8 mouse cellular contexts compared by ENCODE assay signal in genomic region chr9:86745926-86746581, GRCm38 (mm10). TPM values are rescaled to one million over a fixed set of nuclear protein-coding genes. Genes with fewer than 3 reads are reported as not detected.
DNase-seq lines count a peak whose midpoint lies in the region; ATAC-seq and TF ChIP-seq lines count a peak whose summit lies in the region.

No protein-coding gene starts in this region.

- ATAC-seq in embryonic facial prominence, embryonic 13.5 days (ENCODE audit: insufficient number of reproducible peaks, insufficient read depth, low FRiP score, low TSS enrichment, low read depth): 0 out of 2 replicates have a peak, but pooled peaks have one; percentile 22
- peak; percentile 79 for ATAC-seq in kidney, embryonic 15.5 days (replicated peaks; ENCODE audit: low FRiP score)
- peak; percentile 66 for ATAC-seq in limb, embryonic 13.5 days (ENCODE audit: low FRiP score, low read depth)

- no peak overlapping the region for H3K27ac ChIP-seq in embryonic facial prominence, embryonic 13.5 days
- H3K27ac ChIP-seq in heart, embryonic 10.5 days: no peak overlapping the region
- no peak overlapping the region for H3K27ac ChIP-seq in kidney, embryonic 15.5 days
- no peak overlapping the region for H3K27ac ChIP-seq in limb, embryonic 13.5 days

- H3K36me3 ChIP-seq in embryonic facial prominence, embryonic 13.5 days: no peaks in the 10 kb centered on the region
- H3K36me3 ChIP-seq in heart, embryonic 10.5 days: no peaks in the 10 kb centered on the region
- H3K36me3 ChIP-seq in kidney, embryonic 15.5 days: no peaks in the 10 kb centered on the region
- no peaks in the 10 kb centered on the region for H3K36me3 ChIP-seq in limb, embryonic 13.5 days
- no peaks in the 10 kb centered on the region for H3K36me3 ChIP-seq in myocyte (ENCODE audit: control insufficient read depth, insufficient read depth)

- peaks cover 21% of the 10 kb centered on the region for H3K4me1 ChIP-seq in embryonic facial prominence, embryonic 13.5 days
- H3K4me1 ChIP-seq in heart, embryonic 10.5 days: peaks cover 16% of the 10 kb centered on the region
- H3K4me1 ChIP-seq in kidney, embryonic 15.5 days: peaks cover 10% of the 10 kb centered on the region
- peaks cover 25% of the 10 kb centered on the region for H3K4me1 ChIP-seq in limb, embryonic 13.5 days

- WGBS in embryonic facial prominence, embryonic 13.5 days: 22% methylated on average over 13 of the region's 13 CpGs
- WGBS in heart, embryonic 10.5 days: 33% methylated on average over 13 of the region's 13 CpGs
- WGBS in kidney, embryonic 15.5 days: 38% methylated on average over 13 of the region's 13 CpGs
- WGBS in limb, embryonic 13.5 days: 22% methylated on average over 13 of the region's 13 CpGs

- no peak overlapping the region for H3ac ChIP-seq in myocyte (ENCODE audit: control insufficient read depth, insufficient read length)

- H3K4me3 ChIP-seq in embryonic facial prominence, embryonic 13.5 days: no peak overlapping the region
- H3K4me3 ChIP-seq in heart, embryonic 10.5 days: no peak overlapping the region
- H3K4me3 ChIP-seq in kidney, embryonic 15.5 days (replicated peaks): no peak overlapping the region
- H3K4me3 ChIP-seq in limb, embryonic 13.5 days: peak overlapping the region; percentile 54
- no peak overlapping the region for H3K4me3 ChIP-seq in myocyte

- peak overlapping the region; percentile 44 for H3K4me2 ChIP-seq in embryonic facial prominence, embryonic 13.5 days
- H3K4me2 ChIP-seq in kidney, embryonic 15.5 days: no peak overlapping the region
- H3K4me2 ChIP-seq in limb, embryonic 13.5 days (replicated peaks): peak overlapping the region; percentile 78
- peak overlapping the region; percentile 61 for H3K4me2 ChIP-seq in myocyte (ENCODE audit: low read depth)

- no peaks in the 10 kb centered on the region for H3K79me2 ChIP-seq in myocyte (ENCODE audit: control insufficient read depth, insufficient read depth)

- TF ChIP-seq POLR2A in myocyte (IDR thresholded peaks at IDR 0.05; ENCODE audit: insufficient read length, low read depth): no peak

- peak; percentile 88 for DNase-seq in 3T3-L1 (ENCODE audit: low read depth, low spot score)
- DNase-seq in adrenal gland, postnatal 10 days: peak; percentile 75
- DNase-seq in heart, embryonic 10.5 days (ENCODE audit: low spot score): peak; percentile 84
- peak; percentile 55 for DNase-seq in testis, postnatal 14 days (ENCODE audit: low spot score)

- H3K27me3 ChIP-seq in embryonic facial prominence, embryonic 13.5 days: 0 out of 2 replicates have a peak, but pooled peaks cover 4% of the 10 kb centered on the region
- H3K27me3 ChIP-seq in heart, embryonic 10.5 days (ENCODE audit: insufficient read depth, poor library complexity, severe bottlenecking): 0 out of 2 replicates have a peak, but pooled peaks cover 8% of the 10 kb centered on the region
- H3K27me3 ChIP-seq in kidney, embryonic 15.5 days: peaks cover 10% of the 10 kb centered on the region
- no peaks in the 10 kb centered on the region for H3K27me3 ChIP-seq in limb, embryonic 13.5 days
- H3K27me3 ChIP-seq in myocyte (ENCODE audit: control insufficient read depth, insufficient read depth, insufficient read length): no peaks in the 10 kb centered on the region

- no peaks in the 10 kb centered on the region for H3K9me3 ChIP-seq in embryonic facial prominence, embryonic 13.5 days
- H3K9me3 ChIP-seq in heart, embryonic 10.5 days: no peaks in the 10 kb centered on the region
- H3K9me3 ChIP-seq in kidney, embryonic 15.5 days (replicated peaks): no peaks in the 10 kb centered on the region
- H3K9me3 ChIP-seq in limb, embryonic 13.5 days: no peaks in the 10 kb centered on the region

- H3K9ac ChIP-seq in embryonic facial prominence, embryonic 13.5 days: no peak overlapping the region
- H3K9ac ChIP-seq in kidney, embryonic 15.5 days: no peak overlapping the region
- H3K9ac ChIP-seq in limb, embryonic 13.5 days: no peak overlapping the region

TF ChIP-seq in myocyte, 11 proteins besides CTCF, POLR2A, EP300 and RAD21:
- peak; percentile 27 for TF ChIP-seq MAX (IDR thresholded peaks at IDR 0.05; ENCODE audit: low read depth)
- no peak for TF ChIP-seq MYOD1 (IDR thresholded peaks at IDR 0.05; ENCODE audit: control insufficient read depth in 1 of 3, insufficient read length in 2 of 3, low read depth in 2 of 3)
- 0 out of 2 replicates have a peak, but pooled peaks have one; percentile 58 for TF ChIP-seq CEBPB (IDR thresholded peaks at IDR 0.05; ENCODE audit: insufficient read depth, poor library complexity, severe bottlenecking)
- no peak for TF ChIP-seq REST (IDR thresholded peaks at IDR 0.05; ENCODE audit: insufficient read depth, insufficient read length)
TF ChIP-seq in myocyte: peak in this region for 2.

RNA-seq across cellular contexts. Expression of gene Prss35, which starts 2.6 kb away (rescaled TPM):
- 100 to 1,000 TPM in 1 of 2 experiments, 10 to 100 TPM in 1; 80.4 to 108 TPM for total RNA-seq in adrenal gland, postnatal 10 days (2021)
- polyA plus RNA-seq in embryonic facial prominence, embryonic 13.5 days (2015; fragmentation: Nextera tagmentation; extraction: Ambion mirVana): 28.1 and 33.0 TPM in 2 replicates
- polyA plus RNA-seq in heart, embryonic 10.5 days (2016; fragmentation: Nextera tagmentation; extraction: Ambion mirVana): 8.1 and 9.2 TPM in 2 replicates
- 9.7 and 12.2 TPM in 2 replicates for polyA plus RNA-seq in kidney, embryonic 15.5 days (2015; fragmentation: Nextera tagmentation; extraction: Ambion mirVana)
- polyA plus RNA-seq in limb, embryonic 13.5 days (2015; fragmentation: Nextera tagmentation; extraction: Ambion mirVana): 51.6 and 52.9 TPM in 2 replicates
- 0.05 TPM for polyA plus RNA-seq in myocyte (2012; fragmentation: generic; extraction: Trizol)

RNA-seq across cellular contexts. Expression of gene Me1, which starts 50.3 kb away (rescaled TPM):
- total RNA-seq in adrenal gland, postnatal 10 days (2021): 100 to 1,000 TPM; 231 to 293 TPM
- polyA plus RNA-seq in embryonic facial prominence, embryonic 13.5 days (2015; fragmentation: Nextera tagmentation; extraction: Ambion mirVana): 19.2 and 20.3 TPM in 2 replicates
- 26.1 and 39.1 TPM in 2 replicates for polyA plus RNA-seq in heart, embryonic 10.5 days (2016; fragmentation: Nextera tagmentation; extraction: Ambion mirVana)
- 12.7 and 17.3 TPM in 2 replicates for polyA plus RNA-seq in kidney, embryonic 15.5 days (2015; fragmentation: Nextera tagmentation; extraction: Ambion mirVana)
- polyA plus RNA-seq in limb, embryonic 13.5 days (2015; fragmentation: Nextera tagmentation; extraction: Ambion mirVana): 21.8 and 22.5 TPM in 2 replicates
- polyA plus RNA-seq in myocyte (2012; fragmentation: generic; extraction: Trizol): 33.6 TPM

Comparison
In these comparisons a context has a peak if more than half of its experiments do, and no peak if none do; other contexts are left out.
1. ATAC-seq: peak in every context shown above with its lines; median percentile 79 in kidney, embryonic 15.5 days; 66 in limb, embryonic 13.5 days; 22 in embryonic facial prominence, embryonic 13.5 days.